Mouse (Mus musculus): ENCODE data around the gene Kank2. TPM values are rescaled to one million over a fixed set of nuclear protein-coding genes. Genes with fewer than 3 reads are reported as not detected.
A peak's percentile ranks its signal among the peaks of the same experiment; 100 is the strongest.

Gene Kank2
- polyA plus RNA-seq, 1 experiment from 2014 or later = 20.0 TPM

DNA sequence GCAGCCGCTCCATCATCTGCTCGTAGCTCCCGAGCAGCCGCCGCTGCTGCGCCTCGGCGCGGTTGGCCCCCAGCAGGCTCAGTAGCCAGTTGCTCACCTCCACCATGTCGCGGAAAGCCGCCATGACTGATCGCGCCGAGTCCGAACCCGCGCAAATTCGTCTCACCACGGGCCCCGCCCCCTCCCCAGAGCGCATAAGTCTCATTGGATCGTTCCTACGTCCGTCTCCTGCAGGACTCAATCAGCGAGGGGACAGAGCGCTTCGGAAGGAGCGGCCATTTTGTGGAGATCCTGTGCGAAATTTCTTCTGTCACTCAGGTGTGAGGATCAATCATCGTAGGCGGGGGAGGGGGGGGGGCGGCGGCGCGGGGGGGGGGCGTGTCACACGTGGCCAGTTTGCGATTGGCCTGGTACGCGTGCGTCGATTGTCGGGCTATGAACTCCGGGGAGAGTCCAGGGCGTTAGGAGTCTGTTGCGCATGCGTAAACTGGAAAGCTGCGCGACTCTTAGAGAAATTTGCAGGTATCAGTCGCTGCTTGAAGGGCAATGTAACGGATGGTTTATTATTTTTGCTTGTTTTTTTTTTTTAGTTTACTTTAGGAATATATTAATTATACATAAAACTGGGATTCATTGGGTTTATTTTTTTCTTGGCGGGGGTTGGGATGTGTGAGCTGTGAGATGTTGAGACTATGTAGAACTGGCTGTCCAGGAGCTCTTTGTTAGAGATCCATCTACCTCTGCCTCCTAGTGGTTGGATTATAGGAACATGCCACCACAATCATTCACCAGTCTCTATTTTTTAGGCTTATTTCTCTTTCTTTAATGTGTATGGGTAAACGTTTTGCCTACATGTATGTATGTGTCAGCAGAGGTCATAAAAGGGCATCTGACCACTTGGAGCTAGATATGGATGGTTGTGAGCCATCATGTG is 38.1 kb downstream of the Kank2 start, which contains the start of gene Spc24:
Gene Spc24, minus strand, starts transcription at position 149 of the 934 bp plus-strand sequence.
- H3K27me3 ChIP-seq = no peaks in the 10 kb centered on the region
- peak within 1 kb of the TSS; percentile 79 for H3K4me3 ChIP-seq
- under 1% methylated on average over 53 of the region's 54 CpGs for WGBS
- peak within 1 kb of the TSS; percentile 68 for H3K27ac ChIP-seq
- peak within 1 kb of the TSS; percentile 75 for H3K9ac ChIP-seq
- H3K36me3 ChIP-seq = peaks cover 7% of the 10 kb centered on the region; the same call in 1 of the 2 replicates
- peak; percentile 92 for ATAC-seq (replicated peaks; ENCODE audit: insufficient number of reproducible peaks, insufficient read depth, low FRiP score, low read depth)
- H3K4me2 ChIP-seq = peak within 1 kb of the TSS; percentile 81
- peaks cover 31% of the 10 kb centered on the region for H3K4me1 ChIP-seq (replicated peaks)
- H3K9me3 ChIP-seq (replicated peaks) = no peaks in the 10 kb centered on the region

DNA sequence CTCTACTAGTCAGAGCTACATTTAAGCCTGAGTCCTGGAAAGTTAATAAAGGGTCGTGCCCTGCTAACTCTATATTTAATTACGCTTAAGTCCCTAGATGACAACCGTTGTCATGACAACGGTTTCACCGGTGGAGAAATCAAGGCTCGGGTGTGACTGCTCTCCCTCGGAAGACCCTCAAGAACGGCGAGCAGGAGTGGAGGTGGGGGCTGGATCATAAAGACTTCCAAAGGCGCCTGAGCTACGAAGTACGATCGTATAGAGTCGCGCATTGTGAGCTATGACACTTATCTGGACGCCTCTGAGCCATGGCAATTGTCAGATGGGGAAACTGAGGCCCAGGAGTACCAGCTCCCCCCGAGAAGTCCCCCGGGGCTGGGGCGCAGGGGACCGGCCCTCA is 38.8 kb downstream of the Kank2 start:
- peak overlapping the region; percentile 79 for H3K4me3 ChIP-seq
- no peak for ATAC-seq (replicated peaks; ENCODE audit: insufficient number of reproducible peaks, insufficient read depth, low FRiP score, low read depth)
- H3K9me3 ChIP-seq (replicated peaks) = no peaks in the 10 kb centered on the region
- H3K4me1 ChIP-seq (replicated peaks) = peaks cover 35% of the 10 kb centered on the region
- under 1% methylated on average over 20 of the region's 20 CpGs for WGBS
- H3K27ac ChIP-seq = peak overlapping the region; percentile 41
- no peaks in the 10 kb centered on the region for H3K27me3 ChIP-seq
- H3K36me3 ChIP-seq = peaks cover 7% of the 10 kb centered on the region; the same call in 1 of the 2 replicates
- H3K4me2 ChIP-seq = peak overlapping the region; percentile 81
- peak overlapping the region; percentile 75 for H3K9ac ChIP-seq

- WGBS = 55% methylated on average over 14 of the region's 14 CpGs
- peak overlapping the region; percentile 24; the same call in 1 of the 2 replicates for H3K27ac ChIP-seq
Observed at GRCm38 (mm10) chr9:21758576-21759529, 39.7 kb downstream of the Kank2 start.

GRCm38 (mm10) chr9:21754516-21755321 is 43.8 kb downstream of the Kank2 start:
- ATAC-seq (replicated peaks; ENCODE audit: insufficient number of reproducible peaks, insufficient read depth, low FRiP score, low read depth) = no peak
- peak overlapping the region; percentile 69 for H3K27ac ChIP-seq
- 61% methylated on average over 13 of the region's 13 CpGs for WGBS

More at GRCm38 (mm10) chr9:21758576-21759529, 39.7 kb downstream of the Kank2 start:
- Histone ChIP-seq H3K9me3 (replicated peaks) (no peaks in the 10 kb centered on the region), H3K4me1 (replicated peaks) (peaks cover 41% of the 10 kb centered on the region), H3K27me3 (no peaks in the 10 kb centered on the region), H3K9ac (no peak overlapping the region; the same call in 1 of the 2 replicates), H3K4me2 (peak overlapping the region; percentile 81), H3K36me3 (peaks cover 7% of the 10 kb centered on the region; the same call in 1 of the 2 replicates), H3K4me3 (peak overlapping the region; percentile 79)
- ATAC-seq (replicated peaks; ENCODE audit: insufficient number of reproducible peaks, insufficient read depth, low FRiP score, low read depth) = no peak

GRCm38 (mm10) chr9:21754003-21754402 is 44.5 kb downstream of the Kank2 start:
- Histone ChIP-seq H3K36me3 (peaks cover 7% of the 10 kb centered on the region; the same call in 1 of the 2 replicates), H3K9me3 (replicated peaks) (no peaks in the 10 kb centered on the region), H3K4me3 (no peak overlapping the region), H3K27me3 (no peaks in the 10 kb centered on the region), H3K27ac (peak overlapping the region; percentile 69), H3K4me2 (no peak overlapping the region), H3K4me1 (replicated peaks) (peaks cover 48% of the 10 kb centered on the region), H3K9ac (no peak overlapping the region)
- 55% methylated on average over 2 of the region's 2 CpGs for WGBS
- ATAC-seq (replicated peaks; ENCODE audit: insufficient number of reproducible peaks, insufficient read depth, low FRiP score, low read depth) = peak; percentile 80

More at GRCm38 (mm10) chr9:21754516-21755321, 43.8 kb downstream of the Kank2 start:
- Histone ChIP-seq H3K9me3 (replicated peaks) (no peaks in the 10 kb centered on the region), H3K27me3 (no peaks in the 10 kb centered on the region), H3K4me1 (replicated peaks) (peaks cover 51% of the 10 kb centered on the region), H3K4me3 (no peak overlapping the region), H3K4me2 (no peak overlapping the region), H3K36me3 (peaks cover 7% of the 10 kb centered on the region; the same call in 1 of the 2 replicates), H3K9ac (no peak overlapping the region)

DNA sequence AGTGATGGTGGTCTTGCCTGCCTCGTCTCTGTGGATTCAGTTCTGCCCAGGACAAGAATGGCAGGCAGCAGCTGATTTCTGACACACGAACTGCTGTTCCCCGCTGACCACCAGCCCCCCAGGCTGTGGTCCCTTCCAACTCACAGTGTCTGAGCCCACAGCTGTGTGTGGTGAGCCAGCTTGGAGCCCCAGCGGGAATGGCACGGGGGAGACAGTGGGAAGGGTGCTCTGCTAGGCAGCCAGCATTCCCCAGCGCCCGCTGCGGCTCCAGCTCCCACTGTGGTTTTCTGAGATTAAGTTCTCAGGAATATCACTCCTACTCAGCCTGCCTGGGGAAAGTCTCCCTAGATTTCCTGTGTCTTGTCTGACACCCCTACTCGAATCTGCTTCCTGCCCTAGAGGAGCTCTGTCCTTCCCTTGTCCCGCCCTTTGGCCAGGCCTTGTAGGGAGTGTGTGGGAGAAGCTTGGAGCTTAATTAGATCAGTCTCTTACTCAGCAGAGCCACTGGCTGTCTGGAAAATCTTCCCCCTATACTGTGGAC is 46.2 kb downstream of the Kank2 start:
- Histone ChIP-seq H3K9ac (peak overlapping the region; percentile 26; the same call in 1 of the 2 replicates), H3K4me2 (no peak overlapping the region), H3K27me3 (no peaks in the 10 kb centered on the region), H3K36me3 (peaks cover 7% of the 10 kb centered on the region; the same call in 1 of the 2 replicates), H3K27ac (peak overlapping the region; percentile 75), H3K4me1 (replicated peaks) (peaks cover 56% of the 10 kb centered on the region), H3K9me3 (replicated peaks) (no peaks in the 10 kb centered on the region), H3K4me3 (no peak overlapping the region)
- 27% methylated on average over 10 of the region's 10 CpGs for WGBS
- ATAC-seq (replicated peaks; ENCODE audit: insufficient number of reproducible peaks, insufficient read depth, low FRiP score, low read depth) = peak; percentile 38; the same call in 1 of the 2 replicates

DNA sequence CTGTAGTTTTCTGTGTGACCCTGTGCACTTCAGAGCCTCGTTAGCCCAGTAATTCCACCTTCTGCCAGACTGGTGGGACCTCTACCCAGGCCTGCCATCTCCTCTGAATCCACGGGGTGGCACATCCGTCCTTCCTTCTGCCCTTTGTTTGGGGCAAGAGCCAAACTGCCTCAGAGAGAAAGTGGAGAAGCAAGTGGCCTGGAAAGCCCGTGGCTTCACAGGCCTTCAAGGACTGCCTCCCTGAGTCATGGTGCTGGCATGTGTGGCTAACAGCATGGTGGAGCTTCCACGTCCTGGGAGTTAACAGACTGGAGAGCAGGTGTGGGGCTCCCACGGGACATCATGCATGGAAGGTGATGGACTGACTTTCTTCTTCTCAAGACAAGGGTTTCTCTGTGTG is 47.2 kb downstream of the Kank2 start:
- H3K9ac ChIP-seq = no peak overlapping the region
- H3K4me1 ChIP-seq (replicated peaks) = peaks cover 61% of the 10 kb centered on the region
- no peaks in the 10 kb centered on the region for H3K27me3 ChIP-seq
- H3K27ac ChIP-seq = peak overlapping the region; percentile 24
- no peak for ATAC-seq (replicated peaks; ENCODE audit: insufficient number of reproducible peaks, insufficient read depth, low FRiP score, low read depth)
- H3K4me3 ChIP-seq = no peak overlapping the region
- no peaks in the 10 kb centered on the region for H3K9me3 ChIP-seq (replicated peaks)
- WGBS = 53% methylated on average over 6 of the region's 6 CpGs
- H3K4me2 ChIP-seq = no peak overlapping the region
- peaks cover 16% of the 10 kb centered on the region for H3K36me3 ChIP-seq

DNA sequence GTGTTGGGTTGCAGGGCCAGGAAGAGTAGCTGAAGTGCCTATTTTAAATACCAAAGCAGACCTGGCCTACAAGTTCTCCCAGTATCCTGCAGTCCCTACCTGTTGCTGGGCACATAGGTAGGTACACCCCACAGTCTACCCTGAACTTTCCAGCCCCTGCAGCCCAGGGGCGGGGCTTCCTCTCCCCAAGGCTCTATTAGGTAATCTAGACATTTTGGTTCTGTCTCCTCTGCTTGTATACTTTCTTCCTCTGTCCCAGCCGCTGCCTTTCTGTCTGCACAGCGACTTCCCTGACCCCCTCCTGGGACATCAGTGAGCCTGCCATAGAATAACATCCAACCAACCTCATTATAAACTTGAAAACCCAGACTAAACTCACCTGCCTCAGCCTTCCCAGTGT is 48.2 kb downstream of the Kank2 start:
- peaks cover 19% of the 10 kb centered on the region for H3K36me3 ChIP-seq
- ATAC-seq (replicated peaks; ENCODE audit: insufficient number of reproducible peaks, insufficient read depth, low FRiP score, low read depth) = no peak
- no peak overlapping the region for H3K4me2 ChIP-seq
- H3K4me1 ChIP-seq (replicated peaks) = peaks cover 61% of the 10 kb centered on the region
- H3K27me3 ChIP-seq = no peaks in the 10 kb centered on the region
- no peaks in the 10 kb centered on the region for H3K9me3 ChIP-seq (replicated peaks)
- no peak overlapping the region for H3K27ac ChIP-seq
- 83% methylated on average over 3 of the region's 3 CpGs for WGBS
- H3K4me3 ChIP-seq = no peak overlapping the region
- H3K9ac ChIP-seq = no peak overlapping the region

DNA sequence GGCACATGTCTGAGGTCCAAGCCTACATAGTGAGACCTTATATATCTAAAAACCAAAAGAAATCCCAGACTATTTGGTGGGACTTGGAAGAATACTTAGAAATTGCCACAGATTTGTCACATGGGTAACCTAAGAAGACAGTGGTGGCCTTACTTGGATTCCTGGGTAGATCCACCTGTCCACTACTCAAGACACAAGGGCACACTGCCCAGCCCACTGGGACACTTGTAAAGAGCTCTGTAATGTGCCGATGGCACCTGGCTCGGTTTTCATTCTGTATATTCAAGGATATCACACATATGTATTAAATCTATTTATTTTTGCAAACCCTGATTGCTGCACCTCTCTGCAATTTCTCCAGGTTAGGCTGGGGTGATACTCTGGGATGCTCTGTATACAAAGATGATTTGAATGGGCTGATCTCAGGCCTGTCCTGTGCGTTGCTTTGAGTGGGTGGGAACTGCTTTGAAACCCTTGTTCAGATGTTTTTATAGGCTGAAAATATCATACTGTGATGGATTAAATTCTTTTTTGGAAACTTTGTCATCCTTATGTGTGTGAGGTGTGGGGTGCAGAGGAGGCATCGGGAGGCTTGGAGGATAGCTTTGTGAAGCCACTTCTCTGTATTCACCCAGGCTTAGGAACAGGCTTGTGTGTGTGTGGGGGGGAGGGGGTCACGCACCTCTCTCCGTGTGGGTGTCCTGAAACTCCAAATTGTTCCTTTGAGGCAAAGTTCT is 49.0 kb downstream of the Kank2 start:
- H3K4me2 ChIP-seq = no peak overlapping the region
- H3K27me3 ChIP-seq = no peaks in the 10 kb centered on the region
- no peak for ATAC-seq (replicated peaks; ENCODE audit: insufficient number of reproducible peaks, insufficient read depth, low FRiP score, low read depth)
- peaks cover 54% of the 10 kb centered on the region for H3K4me1 ChIP-seq (replicated peaks)
- H3K27ac ChIP-seq = no peak overlapping the region
- 82% methylated on average over 6 of the region's 6 CpGs for WGBS
- peaks cover 26% of the 10 kb centered on the region for H3K36me3 ChIP-seq
- H3K9ac ChIP-seq = no peak overlapping the region
- H3K4me3 ChIP-seq = no peak overlapping the region
- H3K9me3 ChIP-seq (replicated peaks) = no peaks in the 10 kb centered on the region
